Mouse (Mus musculus): ENCODE results near the gene Nts. TPM values are rescaled to one million over a fixed set of nuclear protein-coding genes. Genes with fewer than 3 reads are reported as not detected.

Nts gene
- polyA plus RNA-seq (2014; fragmentation: Illumina TruSeq; extraction: RNeasy Lipid Tissue Mini Kit (QIAGEN cat#74804); ENCODE audit: low read depth, low replicate concordance), result not detected

DNA sequence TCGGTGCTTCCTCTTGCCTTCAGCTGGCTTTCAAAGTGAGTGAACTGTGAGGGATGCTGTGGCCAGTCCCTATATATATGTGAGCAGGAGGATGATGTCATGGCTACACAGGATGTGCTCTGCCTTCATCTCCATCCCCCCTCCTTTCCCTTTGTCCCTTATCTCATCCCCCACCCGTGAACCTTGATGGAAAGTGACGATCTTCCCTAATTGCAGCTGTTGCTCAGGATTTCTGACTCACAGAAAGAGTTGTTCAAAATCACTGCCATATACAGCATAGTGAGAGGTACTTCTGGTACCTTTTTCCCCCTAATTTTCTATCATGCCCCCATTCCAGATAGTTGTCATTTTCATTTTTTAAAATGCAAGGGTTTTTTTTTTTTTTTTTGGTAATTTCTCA, at the start of gene Nts:
Gene Nts (minus strand): TSS at position 101 of the 400 bp plus-strand sequence.

DNA sequence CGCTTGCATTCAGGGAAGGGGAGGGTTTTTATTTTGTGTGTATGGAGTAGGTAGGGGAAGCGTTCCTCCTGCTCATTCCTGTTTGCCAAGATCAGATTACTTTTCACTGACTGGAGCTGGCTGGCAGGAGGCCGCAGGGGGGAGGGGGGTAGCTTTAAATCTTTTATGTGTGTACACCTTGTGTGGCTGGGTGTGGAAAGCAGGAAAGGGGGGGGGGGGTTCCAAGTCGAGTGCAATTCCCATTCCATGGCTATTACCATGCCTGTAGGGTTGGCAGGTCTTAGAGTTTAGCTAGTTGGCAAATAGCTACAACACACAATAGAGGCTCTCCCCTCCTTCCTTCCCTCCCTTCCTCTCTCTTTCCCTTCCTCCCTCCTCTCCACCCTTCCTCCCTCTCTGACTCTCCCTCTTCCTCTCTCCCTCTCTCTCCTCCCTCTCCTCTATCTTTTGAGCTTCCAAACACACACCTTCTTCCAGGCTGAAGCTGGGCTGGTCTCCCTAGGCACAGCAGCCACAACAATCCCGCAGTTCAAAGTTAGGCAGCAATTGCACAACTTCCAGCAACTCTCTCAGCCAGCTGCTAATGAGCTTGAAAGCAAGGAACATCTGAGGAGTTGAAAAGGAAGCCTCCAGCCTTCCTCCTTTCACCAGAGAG, 21.6 kb upstream of the Nts start, which contains the start of gene Rassf9:
Gene Rassf9 (plus strand): TSS at position 416 of the 655 bp plus-strand sequence.

Other genes starting within 250 kb of the Nts start
- gene Rassf9, start 21.7 kb upstream of the Nts start, polyA plus RNA-seq (2014; fragmentation: Illumina TruSeq; extraction: RNeasy Lipid Tissue Mini Kit (QIAGEN cat#74804); ENCODE audit: low read depth, low replicate concordance), result 2.8 TPM